Mouse (Mus musculus) lung, embryonic 14.5 days (tissue): ENCODE results near the gene Zmynd8. TPM values are rescaled to one million over a fixed set of nuclear protein-coding genes. Genes with fewer than 3 reads are reported as not detected.

Experiments
- ATAC-seq: fragments of 200-750 bp; cut with Nextera tagmentation; 2 replicates; pipeline ENCODE4 v1.8.0; 2017; ENCODE audit warnings: mild to moderate bottlenecking, moderate TSS enrichment, moderate library complexity; ENCODE audit not compliant: insufficient read depth
- DNase-seq: peaks from one replicate; pipeline ENCODE4 v3.0.0-alpha.2; 2015
- H3K27ac ChIP-seq: fragments of 300-500 bp; sonication (generic); 2 replicates; pipeline ENCODE4 v1.5.1; 2014; ENCODE audit warnings: low read depth, mild to moderate bottlenecking, moderate library complexity
- H3K27me3 ChIP-seq: fragments of 300-500 bp; sonication (generic); 2 replicates; pipeline ENCODE4 v1.6.1; 2014; ENCODE audit warnings: low read length, control low read depth; ENCODE audit not compliant: insufficient read depth
- H3K36me3 ChIP-seq: fragments of 300-500 bp; sonication (generic); 2 replicates; pipeline ENCODE4 v1.6.1; 2014; ENCODE audit warnings: control low read depth; ENCODE audit not compliant: insufficient read depth
- H3K4me1 ChIP-seq: fragments of 300-500 bp; sonication (generic); 2 replicates; pipeline ENCODE4 v1.6.1; 2014; ENCODE audit warnings: antibody characterized with exemption, control low read depth; ENCODE audit not compliant: insufficient read depth
- H3K4me2 ChIP-seq: fragments of 300-500 bp; sonication (generic); 2 replicates; pipeline ENCODE4 v1.6.1; 2014; ENCODE audit warnings: mild to moderate bottlenecking
- H3K4me3 ChIP-seq: fragments of 300-500 bp; sonication (generic); 2 replicates; pipeline ENCODE4 v1.5.1; 2014; ENCODE audit warnings: low read depth, low read length
- H3K9ac ChIP-seq: fragments of 300-500 bp; sonication (generic); 2 replicates; pipeline ENCODE4 v1.6.1; 2014
- H3K9me3 ChIP-seq: fragments of 300-500 bp; sonication (generic); 2 replicates; pipeline ENCODE4 v1.6.1; 2016; ENCODE audit warnings: low read depth, low read length, control low read depth
- CTCF ChIP-seq: IDR thresholded peaks from 2 replicates; pipeline ENCODE4 v1.5.1; 2016; ENCODE audit warnings: antibody characterized with exemption, low read depth
- WGBS: fragments of 180-500 bp; shearing (Covaris S2); extraction: QIAGEN DNeasy Blood & Tissue Kit; methylation state at CpG from one replicate; pipeline ENCODE4 v1.1.7; 2014; 5-methylcytosine and 5-hydroxymethylcytosine counted together
- polyA plus RNA-seq: library from polyadenylated mRNA; unstranded; fragments of >200 nt; fragmentation: Nextera tagmentation; extraction: Ambion mirVana; gene quantifications from 2 replicates; pipeline ENCODE4 v1.2.1, GENCODE M21; 2014

Gene Zmynd8
- polyA plus RNA-seq, 1 experiment from 2014 or later: 40.5 TPM

- H3K27ac ChIP-seq: no peak overlapping the region
- H3K4me2 ChIP-seq: no peak overlapping the region
- H3K4me3 ChIP-seq: no peak overlapping the region
- H3K4me1 ChIP-seq: no peaks in the 10 kb centered on the region
- 44% methylated on average over 11 of the region's 11 CpGs for WGBS
- H3K36me3 ChIP-seq: peaks cover 95% of the 10 kb centered on the region
- H3K27me3 ChIP-seq: no peaks in the 10 kb centered on the region
- H3K9me3 ChIP-seq: no peaks in the 10 kb centered on the region
- no peak for TF ChIP-seq CTCF
- no peak overlapping the region for H3K9ac ChIP-seq
- ATAC-seq: peak; percentile 71; the same call in 1 of the 2 replicates
- DNase-seq: peak; percentile 93
These were observed 110.8 kb downstream of the Zmynd8 start for GRCm38 (mm10) chr2:165788005-165788404.

- peak; percentile 39 for TF ChIP-seq CTCF
- H3K4me1 ChIP-seq: no peaks in the 10 kb centered on the region
- ATAC-seq (no peak), DNase-seq (peak; percentile 53)
- no peak overlapping the region for H3K9ac ChIP-seq
- no peak overlapping the region for H3K4me3 ChIP-seq
- H3K27ac ChIP-seq: no peak overlapping the region
- no peaks in the 10 kb centered on the region for H3K9me3 ChIP-seq
- H3K27me3 ChIP-seq: no peaks in the 10 kb centered on the region
- H3K4me2 ChIP-seq: no peak overlapping the region
- 88% methylated on average over 1 of the region's 1 CpGs for WGBS
- H3K36me3 ChIP-seq: peaks cover 92% of the 10 kb centered on the region
These were observed 112.3 kb downstream of the Zmynd8 start for GRCm38 (mm10) chr2:165786467-165786866.

GRCm38 (mm10) chr2:165785312-165786036 lies 113.3 kb downstream of the Zmynd8 start:
- Histone ChIP-seq H3K4me2 (no peak overlapping the region), H3K27ac (no peak overlapping the region), H3K27me3 (no peaks in the 10 kb centered on the region), H3K36me3 (peaks cover 84% of the 10 kb centered on the region), H3K4me1 (no peaks in the 10 kb centered on the region), H3K9ac (no peak overlapping the region), H3K9me3 (no peaks in the 10 kb centered on the region), H3K4me3 (no peak overlapping the region)
- ATAC-seq: no peak
- no peak for TF ChIP-seq CTCF
- no peak for DNase-seq
- WGBS: 86% methylated on average over 20 of the region's 20 CpGs

GRCm38 (mm10) chr2:165782324-165782723 lies 116.5 kb downstream of the Zmynd8 start:
- peaks cover 55% of the 10 kb centered on the region for H3K36me3 ChIP-seq
- ATAC-seq (peak; percentile 10; the same call in 1 of the 2 replicates), DNase-seq (peak; percentile 94)
- H3K9ac ChIP-seq: no peak overlapping the region
- no peaks in the 10 kb centered on the region for H3K9me3 ChIP-seq
- no peak overlapping the region for H3K4me2 ChIP-seq
- no peaks in the 10 kb centered on the region for H3K4me1 ChIP-seq
- no peaks in the 10 kb centered on the region for H3K27me3 ChIP-seq
- peak; percentile 100 for TF ChIP-seq CTCF
- WGBS: 33% methylated on average over 5 of the region's 5 CpGs
- H3K4me3 ChIP-seq: no peak overlapping the region
- no peak overlapping the region for H3K27ac ChIP-seq

DNA sequence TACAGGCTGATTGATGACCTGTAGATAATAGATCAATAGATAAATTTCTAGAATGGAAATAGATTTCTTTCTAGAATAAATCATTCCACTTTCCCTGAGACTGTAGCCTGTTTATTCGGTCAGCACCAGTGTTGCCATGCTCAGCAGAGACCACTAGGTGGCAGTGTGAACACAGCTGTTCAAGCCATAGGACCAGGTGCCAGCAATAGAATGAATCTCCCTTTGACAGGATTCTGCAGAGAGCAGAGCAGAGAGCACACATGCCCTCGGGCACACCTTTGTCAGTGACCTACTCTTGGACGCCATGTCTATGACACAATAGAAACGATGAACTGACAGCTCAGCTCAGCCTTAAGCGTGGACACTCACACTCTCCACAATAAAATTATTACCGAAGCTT lies 119.9 kb downstream of the Zmynd8 start:
- no peak overlapping the region for H3K27ac ChIP-seq
- no peak overlapping the region for H3K4me2 ChIP-seq
- DNase-seq (peak; percentile 94), ATAC-seq (peak; percentile 61)
- H3K9me3 ChIP-seq: no peaks in the 10 kb centered on the region
- H3K36me3 ChIP-seq: peaks cover 23% of the 10 kb centered on the region; the same call in 1 of the 2 replicates
- peak; percentile 98 for TF ChIP-seq CTCF
- H3K4me1 ChIP-seq: no peaks in the 10 kb centered on the region
- H3K27me3 ChIP-seq: no peaks in the 10 kb centered on the region
- H3K4me3 ChIP-seq: no peak overlapping the region
- no peak overlapping the region for H3K9ac ChIP-seq
- 21% methylated on average over 6 of the region's 6 CpGs for WGBS

DNA sequence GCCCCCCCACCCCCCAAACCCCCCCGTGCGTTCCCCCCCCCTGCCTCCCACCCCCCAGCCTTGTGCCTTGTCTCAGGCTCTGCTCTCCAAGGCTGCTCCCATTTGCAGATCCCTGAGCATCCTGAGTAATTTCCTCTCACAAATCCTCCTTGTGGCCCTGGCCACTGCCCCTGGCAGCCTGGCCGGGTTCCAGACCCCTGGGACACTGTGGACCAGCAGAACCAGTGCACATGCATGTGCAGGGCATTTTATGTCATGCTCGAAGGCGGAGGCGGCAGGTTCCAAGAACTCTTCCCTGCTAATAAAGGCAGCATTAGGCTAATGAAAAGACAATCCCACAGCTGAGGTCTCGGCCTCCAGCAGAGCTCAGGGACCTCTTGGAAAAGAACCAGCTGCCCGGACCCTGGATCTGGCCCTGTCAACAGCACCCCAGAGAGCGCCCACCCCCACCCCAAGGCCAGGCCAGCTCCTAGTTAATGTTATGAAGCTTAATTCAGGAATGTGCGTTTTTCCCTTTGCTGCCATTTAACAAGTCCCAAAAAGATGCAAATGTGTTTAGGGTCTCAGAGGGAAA lies 129.4 kb downstream of the Zmynd8 start:
- WGBS: 60% methylated on average over 9 of the region's 10 CpGs
- no peaks in the 10 kb centered on the region for H3K27me3 ChIP-seq

DNA sequence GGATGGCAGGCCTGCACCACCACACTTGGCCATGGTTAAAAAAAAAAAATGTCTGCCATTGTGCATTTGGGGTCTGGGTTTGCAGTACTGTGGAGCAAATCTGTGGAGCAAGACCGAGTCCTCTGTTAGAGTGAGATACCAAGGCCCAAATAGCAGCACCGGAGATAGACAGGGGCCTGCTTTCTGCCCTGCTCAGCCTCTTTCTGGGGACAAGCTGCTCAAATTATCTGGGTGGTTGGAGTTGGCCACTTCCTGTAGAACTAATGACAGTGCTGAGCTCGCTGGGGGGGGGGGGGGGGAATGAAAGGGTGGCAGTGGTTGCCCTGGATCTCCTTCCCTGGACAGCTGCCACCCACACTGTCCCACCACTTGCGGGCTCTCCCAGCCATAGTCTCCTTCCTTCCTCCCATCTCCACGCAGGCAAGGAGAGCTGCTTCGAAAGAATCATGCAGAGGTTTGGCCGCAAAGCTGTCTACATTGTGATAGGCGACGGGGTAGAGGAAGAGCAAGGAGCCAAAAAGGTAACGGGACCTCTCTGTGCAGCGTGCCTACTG lies 129.9 kb downstream of the Zmynd8 start:
- no peak for TF ChIP-seq CTCF
- H3K36me3 ChIP-seq: no peaks in the 10 kb centered on the region
- H3K9ac ChIP-seq: no peak overlapping the region
- 48% methylated on average over 11 of the region's 11 CpGs for WGBS
- no peak overlapping the region for H3K27ac ChIP-seq
- DNase-seq (no peak), ATAC-seq (no peak)
- H3K9me3 ChIP-seq: no peaks in the 10 kb centered on the region
- no peaks in the 10 kb centered on the region for H3K27me3 ChIP-seq
- H3K4me1 ChIP-seq: no peaks in the 10 kb centered on the region
- H3K4me2 ChIP-seq: no peak overlapping the region
- H3K4me3 ChIP-seq: no peak overlapping the region

More for the DNA sequence above, 129.4 kb downstream of the Zmynd8 start:
- Histone ChIP-seq H3K36me3 (no peaks in the 10 kb centered on the region), H3K9me3 (no peaks in the 10 kb centered on the region), H3K4me3 (no peak overlapping the region), H3K9ac (no peak overlapping the region), H3K27ac (no peak overlapping the region), H3K4me2 (no peak overlapping the region), H3K4me1 (no peaks in the 10 kb centered on the region)
- ATAC-seq (no peak), DNase-seq (no peak)
- TF ChIP-seq CTCF: no peak
